Mouse (Mus musculus) olfactory bulb, adult 2 months (tissue): Measurements from ENCODE around the gene St5.

Source experiments
- CTCF ChIP-seq: fragments of 200-500 bp; IDR thresholded peaks from 2 replicates; pipeline ENCODE4 v1.5.1; 2012; ENCODE audit warnings: low read depth, mild to moderate bottlenecking, low read length, moderate library complexity; ENCODE audit not compliant: insufficient read depth
- POLR2A ChIP-seq: fragments of 200-500 bp; IDR thresholded peaks from 2 replicates; pipeline ENCODE4 v1.6.1; 2012; ENCODE audit warnings: mild to moderate bottlenecking, low read depth, low read length, moderate library complexity; ENCODE audit not compliant: insufficient read depth

- no peak for TF ChIP-seq CTCF
- no peak for TF ChIP-seq POLR2A
These were observed 177.4 kb downstream of the St5 start for GRCm38 (mm10) chr7:109525740-109526663.
